Mouse (Mus musculus): ENCODE results near the gene Cldn2.

GRCm38 (mm10) chrX:139782278-139783044 lies 18.2 kb upstream of the Cldn2 start, which contains the start of gene Ripply1:
- TF ChIP-seq CTCF (IDR thresholded peaks at IDR 0.05; ENCODE audit: control insufficient read depth, insufficient read depth, low read length) (no peak), POLR2A (IDR thresholded peaks at IDR 0.05; ENCODE audit: borderline replicate concordance, control insufficient read depth, low read depth, low read length) (no peak)
